Mouse (Mus musculus) E14TG2a.4 (cell line): ENCODE measurements around the gene Scfd2.

Source experiments
- CTCF ChIP-seq: conservative IDR thresholded peaks from 2 replicates; pipeline ENCODE4 v1.5.1; 2014; ENCODE audit warnings: low read length
- NANOG ChIP-seq: IDR thresholded peaks from 2 replicates; pipeline ENCODE4 v1.6.1; 2014; ENCODE audit warnings: borderline replicate concordance, low read length, mixed read lengths
- POU5F1 ChIP-seq: IDR thresholded peaks from 2 replicates; pipeline ENCODE4 v1.6.1; 2014; ENCODE audit warnings: low read length, borderline replicate concordance

GRCm38 (mm10) chr5:74333258-74333657 lies 198.3 kb downstream of the Scfd2 start:
- TF ChIP-seq CTCF = no peak
- TF ChIP-seq POU5F1 = no peak
- TF ChIP-seq NANOG = no peak
